Mouse (Mus musculus): Measurements from ENCODE around the gene Ccdc190. TPM values are rescaled to one million over a fixed set of nuclear protein-coding genes. Genes with fewer than 3 reads are reported as not detected.

Ccdc190 gene
- polyA plus RNA-seq, 1 experiment: not detected

- Histone ChIP-seq H3K4me3 (ENCODE audit: insufficient read depth, low read depth, low read length) (no peak overlapping the region), H3K4me1 (ENCODE audit: control insufficient read depth, insufficient read depth, low read length) (no peaks in the 10 kb centered on the region), H3K27ac (ENCODE audit: insufficient read depth, low read depth, low read length) (no peak overlapping the region)
- WGBS: 26% methylated on average over 8 of the region's 8 CpGs
- no peak for TF ChIP-seq CTCF (IDR thresholded peaks at IDR 0.05; ENCODE audit: insufficient read depth, low read depth, low read length)
- no peak for TF ChIP-seq POLR2A (IDR thresholded peaks at IDR 0.05; ENCODE audit: insufficient read depth, low read depth, low read length)
Observed at GRCm38 (mm10) chr1:169921710-169922211, 6.7 kb upstream of the Ccdc190 start.

- TF ChIP-seq POLR2A (IDR thresholded peaks at IDR 0.05; ENCODE audit: insufficient read depth, low read depth, low read length): no peak
- TF ChIP-seq CTCF (IDR thresholded peaks at IDR 0.05; ENCODE audit: insufficient read depth, low read depth, low read length): no peak
- H3K27ac ChIP-seq (ENCODE audit: insufficient read depth, low read depth, low read length): no peak overlapping the region
- 40% methylated on average over 2 of the region's 2 CpGs for WGBS
- no peak overlapping the region for H3K4me3 ChIP-seq (ENCODE audit: insufficient read depth, low read depth, low read length)
- H3K4me1 ChIP-seq (ENCODE audit: control insufficient read depth, insufficient read depth, low read length): no peaks in the 10 kb centered on the region; the same call in 1 of the 2 replicates
Observed at GRCm38 (mm10) chr1:169924567-169924966, 3.9 kb upstream of the Ccdc190 start.

GRCm38 (mm10) chr1:169927753-169928369 lies 587 bp upstream of the Ccdc190 start:
- H3K27ac ChIP-seq (ENCODE audit: insufficient read depth, low read depth, low read length): no peak overlapping the region
- H3K4me3 ChIP-seq (ENCODE audit: insufficient read depth, low read depth, low read length): no peak overlapping the region
- TF ChIP-seq POLR2A (IDR thresholded peaks at IDR 0.05; ENCODE audit: insufficient read depth, low read depth, low read length) (no peak), CTCF (IDR thresholded peaks at IDR 0.05; ENCODE audit: insufficient read depth, low read depth, low read length) (no peak)
- no peaks in the 10 kb centered on the region; the same call in none of the 2 replicates for H3K4me1 ChIP-seq (ENCODE audit: control insufficient read depth, insufficient read depth, low read length)
- WGBS: 55% methylated on average over 8 of the region's 8 CpGs

- TF ChIP-seq POLR2A (IDR thresholded peaks at IDR 0.05; ENCODE audit: insufficient read depth, low read depth, low read length) (no peak), CTCF (IDR thresholded peaks at IDR 0.05; ENCODE audit: insufficient read depth, low read depth, low read length) (no peak)
- Histone ChIP-seq H3K4me3 (ENCODE audit: insufficient read depth, low read depth, low read length) (no peak overlapping the region), H3K27ac (ENCODE audit: insufficient read depth, low read depth, low read length) (no peak overlapping the region), H3K4me1 (ENCODE audit: control insufficient read depth, insufficient read depth, low read length) (peaks cover 4% of the 10 kb centered on the region)
- WGBS: 47% methylated on average over 7 of the region's 7 CpGs
Observed at GRCm38 (mm10) chr1:169931698-169932097, 3.2 kb downstream of the Ccdc190 start.

GRCm38 (mm10) chr1:169932122-169932746 lies 3.8 kb downstream of the Ccdc190 start:
- Histone ChIP-seq H3K4me1 (ENCODE audit: control insufficient read depth, insufficient read depth, low read length) (peaks cover 4% of the 10 kb centered on the region), H3K27ac (ENCODE audit: insufficient read depth, low read depth, low read length) (no peak overlapping the region), H3K4me3 (ENCODE audit: insufficient read depth, low read depth, low read length) (no peak overlapping the region)
- TF ChIP-seq CTCF (IDR thresholded peaks at IDR 0.05; ENCODE audit: insufficient read depth, low read depth, low read length): no peak
- no peak for TF ChIP-seq POLR2A (IDR thresholded peaks at IDR 0.05; ENCODE audit: insufficient read depth, low read depth, low read length)
- 57% methylated on average over 7 of the region's 7 CpGs for WGBS

- Histone ChIP-seq H3K4me3 (ENCODE audit: insufficient read depth, low read depth, low read length) (peak overlapping the region; percentile 35), H3K27ac (ENCODE audit: insufficient read depth, low read depth, low read length) (peak overlapping the region; percentile 42; the same call in 1 of the 2 replicates), H3K4me1 (ENCODE audit: control insufficient read depth, insufficient read depth, low read length) (peaks cover 4% of the 10 kb centered on the region)
- TF ChIP-seq POLR2A (IDR thresholded peaks at IDR 0.05; ENCODE audit: insufficient read depth, low read depth, low read length) (no peak), CTCF (IDR thresholded peaks at IDR 0.05; ENCODE audit: insufficient read depth, low read depth, low read length) (no peak)
- WGBS: 5% methylated on average over 16 of the region's 16 CpGs
Observed at GRCm38 (mm10) chr1:169934005-169934725, 5.7 kb downstream of the Ccdc190 start.

GRCm38 (mm10) chr1:169939345-169939744 lies 10.9 kb downstream of the Ccdc190 start:
- H3K4me3 ChIP-seq (ENCODE audit: insufficient read depth, low read depth, low read length): no peak overlapping the region
- TF ChIP-seq POLR2A (IDR thresholded peaks at IDR 0.05; ENCODE audit: insufficient read depth, low read depth, low read length): no peak
- no peak for TF ChIP-seq CTCF (IDR thresholded peaks at IDR 0.05; ENCODE audit: insufficient read depth, low read depth, low read length)
- H3K27ac ChIP-seq (ENCODE audit: insufficient read depth, low read depth, low read length): no peak overlapping the region
- 6% methylated on average over 2 of the region's 2 CpGs for WGBS
- H3K4me1 ChIP-seq (ENCODE audit: control insufficient read depth, insufficient read depth, low read length): no peaks in the 10 kb centered on the region

- H3K4me1 ChIP-seq (ENCODE audit: control insufficient read depth, insufficient read depth, low read length): no peaks in the 10 kb centered on the region
- WGBS: 82% methylated on average over 3 of the region's 3 CpGs
- no peak overlapping the region for H3K27ac ChIP-seq (ENCODE audit: insufficient read depth, low read depth, low read length)
- TF ChIP-seq CTCF (IDR thresholded peaks at IDR 0.05; ENCODE audit: insufficient read depth, low read depth, low read length) (no peak), POLR2A (IDR thresholded peaks at IDR 0.05; ENCODE audit: insufficient read depth, low read depth, low read length) (no peak)
- no peak overlapping the region for H3K4me3 ChIP-seq (ENCODE audit: insufficient read depth, low read depth, low read length)
Observed at GRCm38 (mm10) chr1:169946004-169946403, 17.6 kb downstream of the Ccdc190 start.

- TF ChIP-seq CTCF (IDR thresholded peaks at IDR 0.05; ENCODE audit: insufficient read depth, low read depth, low read length) (no peak), POLR2A (IDR thresholded peaks at IDR 0.05; ENCODE audit: insufficient read depth, low read depth, low read length) (no peak)
- WGBS: 83% methylated on average over 6 of the region's 6 CpGs
- Histone ChIP-seq H3K27ac (ENCODE audit: insufficient read depth, low read depth, low read length) (no peak overlapping the region), H3K4me3 (ENCODE audit: insufficient read depth, low read depth, low read length) (no peak overlapping the region), H3K4me1 (ENCODE audit: control insufficient read depth, insufficient read depth, low read length) (no peaks in the 10 kb centered on the region)
Observed at GRCm38 (mm10) chr1:169947654-169948053, 19.2 kb downstream of the Ccdc190 start.

Data from olfactory bulb, adult 2 months (tissue).